Mouse (Mus musculus) c-Kit-positive CD71-positive TER-119-negative erythroid progenitor cells, embryonic 14.5 days (primary cell): ENCODE measurements around the gene Rere.
"Not testable (repeated sequence)": the region's sequence is repeated elsewhere in the genome, so short reads cannot be mapped to it uniquely, and the experiment has no call there.

Experiments used
- DNase-seq: peaks from one replicate; pipeline ENCODE4 v3.0.0-alpha.2; 2013; ENCODE audit warnings: low read depth

Rere gene

GRCm38 (mm10) chr4:150513387-150513786 is 231.9 kb downstream of the Rere start:
- not testable (repeated sequence) for DNase-seq

GRCm38 (mm10) chr4:150516201-150516600 is 234.8 kb downstream of the Rere start:
- DNase-seq: no peak

- DNase-seq: peak; percentile 84
These were observed 235.9 kb downstream of the Rere start for GRCm38 (mm10) chr4:150517381-150517780.

GRCm38 (mm10) chr4:150518826-150519225 is 237.4 kb downstream of the Rere start:
- DNase-seq: peak; percentile 91

GRCm38 (mm10) chr4:150520069-150520468 is 238.6 kb downstream of the Rere start:
- no peak for DNase-seq

GRCm38 (mm10) chr4:150522425-150522824 is 241.0 kb downstream of the Rere start:
- no peak for DNase-seq

GRCm38 (mm10) chr4:150523351-150523750 is 241.9 kb downstream of the Rere start:
- no peak for DNase-seq

- no peak for DNase-seq
These were observed 244.8 kb downstream of the Rere start for GRCm38 (mm10) chr4:150526269-150526668.

GRCm38 (mm10) chr4:150528426-150528825 is 247.0 kb downstream of the Rere start:
- DNase-seq: no peak

- DNase-seq: no peak
These were observed 247.4 kb downstream of the Rere start for GRCm38 (mm10) chr4:150528846-150529245.

GRCm38 (mm10) chr4:150531869-150532268 is 250.4 kb downstream of the Rere start:
- no peak for DNase-seq

- DNase-seq: no peak
These were observed 255.5 kb downstream of the Rere start for GRCm38 (mm10) chr4:150536821-150537510.

- DNase-seq: no peak
These were observed 258.4 kb downstream of the Rere start for GRCm38 (mm10) chr4:150539846-150540245.

GRCm38 (mm10) chr4:150540392-150541094 is 259.1 kb downstream of the Rere start:
- no peak for DNase-seq

GRCm38 (mm10) chr4:150544231-150544630 is 262.8 kb downstream of the Rere start:
- no peak for DNase-seq

- no peak for DNase-seq
These were observed 263.3 kb downstream of the Rere start for GRCm38 (mm10) chr4:150544652-150545258.

- no peak for DNase-seq
These were observed 264.3 kb downstream of the Rere start for GRCm38 (mm10) chr4:150545775-150546174.

GRCm38 (mm10) chr4:150546296-150546695 is 264.9 kb downstream of the Rere start:
- DNase-seq: not testable (repeated sequence)

- DNase-seq: no peak
These were observed 267.9 kb downstream of the Rere start for GRCm38 (mm10) chr4:150549393-150549792.

- no peak for DNase-seq
These were observed 268.7 kb downstream of the Rere start for GRCm38 (mm10) chr4:150549989-150550716.

- no peak for DNase-seq
These were observed 269.9 kb downstream of the Rere start for GRCm38 (mm10) chr4:150551390-150551789.
